Mouse (Mus musculus): ENCODE measurements around the gene Tmem9. TPM values are rescaled to one million over a fixed set of nuclear protein-coding genes. Genes with fewer than 3 reads are reported as not detected.

Tmem9 gene
- polyA plus RNA-seq, 1 experiment = 60.3 TPM

GRCm38 (mm10) chr1:136013513-136013912, 5.6 kb downstream of the Tmem9 start:
- Histone ChIP-seq H3K36me3 (ENCODE audit: control insufficient read depth, insufficient read depth) (no peaks in the 10 kb centered on the region), H3ac (ENCODE audit: control insufficient read depth, insufficient read length, low read depth) (no peak overlapping the region), H3K79me2 (ENCODE audit: control insufficient read depth, insufficient read depth) (no peaks in the 10 kb centered on the region), H3K79me3 (ENCODE audit: low read depth) (no peaks in the 10 kb centered on the region), H3K4me3 (ENCODE audit: insufficient read depth, poor library complexity, severe bottlenecking) (no peak overlapping the region), H3K27me3 (ENCODE audit: control insufficient read depth, insufficient read depth, insufficient read length) (no peaks in the 10 kb centered on the region)
- no peak for TF ChIP-seq USF1 (IDR thresholded peaks at IDR 0.05; ENCODE audit: low read depth)
- no peak for TF ChIP-seq MYOG (IDR thresholded peaks at IDR 0.05; ENCODE audit: control insufficient read depth, extremely low read depth, insufficient read length)
- no peak for TF ChIP-seq FOSL1 (IDR thresholded peaks at IDR 0.05; ENCODE audit: insufficient read depth, low read length, poor library complexity, severe bottlenecking)
- no peak for TF ChIP-seq CEBPB (IDR thresholded peaks at IDR 0.05; ENCODE audit: low read depth)
- no peak for TF ChIP-seq MAX (IDR thresholded peaks at IDR 0.05)
- TF ChIP-seq CTCF (IDR thresholded peaks at IDR 0.05; ENCODE audit: control insufficient read depth, insufficient read depth, insufficient read length) = no peak

GRCm38 (mm10) chr1:136014796-136015502, 7.0 kb downstream of the Tmem9 start:
- no peak overlapping the region for H3ac ChIP-seq (ENCODE audit: control insufficient read depth, insufficient read length, low read depth)
- no peak overlapping the region for H3K4me3 ChIP-seq (ENCODE audit: insufficient read depth, poor library complexity, severe bottlenecking)
- no peaks in the 10 kb centered on the region for H3K79me3 ChIP-seq (ENCODE audit: low read depth)
- no peak for TF ChIP-seq CEBPB (IDR thresholded peaks at IDR 0.05; ENCODE audit: low read depth)
- H3K79me2 ChIP-seq (ENCODE audit: control insufficient read depth, insufficient read depth) = no peaks in the 10 kb centered on the region
- H3K27me3 ChIP-seq (ENCODE audit: control insufficient read depth, insufficient read depth, insufficient read length) = no peaks in the 10 kb centered on the region
- H3K36me3 ChIP-seq (ENCODE audit: control insufficient read depth, insufficient read depth) = no peaks in the 10 kb centered on the region

GRCm38 (mm10) chr1:136017307-136017706, 9.4 kb downstream of the Tmem9 start:
- no peaks in the 10 kb centered on the region for H3K79me3 ChIP-seq (ENCODE audit: low read depth)
- no peak overlapping the region for H3ac ChIP-seq (ENCODE audit: control insufficient read depth, insufficient read length, low read depth)
- no peak overlapping the region for H3K4me3 ChIP-seq (ENCODE audit: insufficient read depth, poor library complexity, severe bottlenecking)
- no peaks in the 10 kb centered on the region for H3K36me3 ChIP-seq (ENCODE audit: control insufficient read depth, insufficient read depth)
- H3K79me2 ChIP-seq (ENCODE audit: control insufficient read depth, insufficient read depth) = no peaks in the 10 kb centered on the region
- no peak for TF ChIP-seq CEBPB (IDR thresholded peaks at IDR 0.05; ENCODE audit: low read depth)
- no peak for TF ChIP-seq MYOD1 (IDR thresholded peaks at IDR 0.05; ENCODE audit: control insufficient read depth, insufficient read length, low read depth)
- TF ChIP-seq USF1 (IDR thresholded peaks at IDR 0.05; ENCODE audit: low read depth) = no peak
- no peak for TF ChIP-seq FOSL1 (IDR thresholded peaks at IDR 0.05; ENCODE audit: insufficient read depth, low read length, poor library complexity, severe bottlenecking)
- TF ChIP-seq MAX (IDR thresholded peaks at IDR 0.05) = no peak
- no peak for TF ChIP-seq MYOG (IDR thresholded peaks at IDR 0.05; ENCODE audit: control insufficient read depth, extremely low read depth, insufficient read length)
- no peak for TF ChIP-seq CTCF (IDR thresholded peaks at IDR 0.05; ENCODE audit: control insufficient read depth, insufficient read depth, insufficient read length)
- H3K27me3 ChIP-seq (ENCODE audit: control insufficient read depth, insufficient read depth, insufficient read length) = no peaks in the 10 kb centered on the region

GRCm38 (mm10) chr1:136017907-136018313, 10.0 kb downstream of the Tmem9 start:
- Histone ChIP-seq H3K4me3 (ENCODE audit: insufficient read depth, poor library complexity, severe bottlenecking) (peak overlapping the region; percentile 56), H3K79me2 (ENCODE audit: control insufficient read depth, insufficient read depth) (no peaks in the 10 kb centered on the region), H3K79me3 (ENCODE audit: low read depth) (no peaks in the 10 kb centered on the region), H3K36me3 (ENCODE audit: control insufficient read depth, insufficient read depth) (no peaks in the 10 kb centered on the region), H3K27me3 (ENCODE audit: control insufficient read depth, insufficient read depth, insufficient read length) (no peaks in the 10 kb centered on the region), H3ac (ENCODE audit: control insufficient read depth, insufficient read length, low read depth) (peak overlapping the region; percentile 89)
- TF ChIP-seq CEBPB (IDR thresholded peaks at IDR 0.05; ENCODE audit: low read depth) = no peak
- TF ChIP-seq MYOG (IDR thresholded peaks at IDR 0.05; ENCODE audit: control insufficient read depth, extremely low read depth, insufficient read length) = no peak
- TF ChIP-seq MAX (IDR thresholded peaks at IDR 0.05) = no peak
- no peak for TF ChIP-seq USF1 (IDR thresholded peaks at IDR 0.05; ENCODE audit: low read depth)
- TF ChIP-seq MYOD1 (IDR thresholded peaks at IDR 0.05; ENCODE audit: control insufficient read depth, insufficient read length, low read depth) = no peak
- TF ChIP-seq CTCF (IDR thresholded peaks at IDR 0.05; ENCODE audit: control insufficient read depth, insufficient read depth, insufficient read length) = no peak
- TF ChIP-seq FOSL1 (IDR thresholded peaks at IDR 0.05; ENCODE audit: insufficient read depth, low read length, poor library complexity, severe bottlenecking) = no peak

- peak overlapping the region; percentile 56 for H3K4me3 ChIP-seq (ENCODE audit: insufficient read depth, poor library complexity, severe bottlenecking)
- no peaks in the 10 kb centered on the region for H3K36me3 ChIP-seq (ENCODE audit: control insufficient read depth, insufficient read depth)
- H3ac ChIP-seq (ENCODE audit: control insufficient read depth, insufficient read length, low read depth) = peak overlapping the region; percentile 89
- TF ChIP-seq MAX (IDR thresholded peaks at IDR 0.05) (no peak), MYOG (IDR thresholded peaks at IDR 0.05; ENCODE audit: control insufficient read depth, extremely low read depth, insufficient read length) (no peak), CTCF (IDR thresholded peaks at IDR 0.05; ENCODE audit: control insufficient read depth, insufficient read depth, insufficient read length) (no peak), MYOD1 (IDR thresholded peaks at IDR 0.05; ENCODE audit: control insufficient read depth, insufficient read length, low read depth) (no peak), FOSL1 (IDR thresholded peaks at IDR 0.05; ENCODE audit: insufficient read depth, low read length, poor library complexity, severe bottlenecking) (no peak), CEBPB (IDR thresholded peaks at IDR 0.05; ENCODE audit: low read depth) (no peak), USF1 (IDR thresholded peaks at IDR 0.05; ENCODE audit: low read depth) (no peak)
- no peaks in the 10 kb centered on the region for H3K79me3 ChIP-seq (ENCODE audit: low read depth)
- H3K79me2 ChIP-seq (ENCODE audit: control insufficient read depth, insufficient read depth) = no peaks in the 10 kb centered on the region
- no peaks in the 10 kb centered on the region for H3K27me3 ChIP-seq (ENCODE audit: control insufficient read depth, insufficient read depth, insufficient read length)
Observed at GRCm38 (mm10) chr1:136018390-136019189, 10.6 kb downstream of the Tmem9 start.
